Mouse (Mus musculus): ENCODE measurements around the gene Polr3b.

GRCm38 (mm10) chr10:84760118-84761111 lies 138.3 kb downstream of the Polr3b start:
- no peak for TF ChIP-seq POLR2A (IDR thresholded peaks at IDR 0.05; ENCODE audit: control insufficient read depth, low read depth, low read length)
- no peak for TF ChIP-seq CTCF (IDR thresholded peaks at IDR 0.05; ENCODE audit: control insufficient read depth, insufficient read depth, insufficient replicate concordance, low read depth, low read length)
